Mouse (Mus musculus): Measurements from ENCODE around the gene Prtg.

DNA sequence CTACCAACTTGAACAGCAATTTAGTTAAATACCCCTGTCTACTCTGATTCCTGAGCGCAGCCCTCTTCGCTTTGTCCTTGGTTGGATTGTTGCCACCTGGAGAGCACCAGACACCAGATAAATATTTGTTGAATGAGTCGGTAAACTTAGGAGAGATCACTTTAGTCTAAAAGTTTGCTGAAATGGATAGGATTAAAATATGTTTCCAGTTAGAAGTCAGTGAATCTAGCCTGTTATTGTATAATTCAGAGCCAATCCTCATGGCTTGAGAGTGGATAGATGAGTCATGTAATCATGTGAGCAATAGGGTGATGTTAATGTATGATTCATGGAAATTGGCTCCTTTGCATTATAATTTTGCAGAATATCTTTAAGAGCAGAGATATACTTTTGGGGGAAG lies 31.6 kb downstream of the Prtg start:
- no peak for TF ChIP-seq KAT2A (IDR thresholded peaks at IDR 0.05; ENCODE audit: insufficient replicate concordance, low read length)
- no peak for TF ChIP-seq UBTF (IDR thresholded peaks at IDR 0.05; ENCODE audit: low read depth, low read length)
- TF ChIP-seq EP300 (IDR thresholded peaks at IDR 0.05; ENCODE audit: low read length), result no peak
- no peak for TF ChIP-seq MAX (IDR thresholded peaks at IDR 0.05; ENCODE audit: low read length)
- TF ChIP-seq USF1 (IDR thresholded peaks at IDR 0.05; ENCODE audit: low read depth, low read length), result no peak
- TF ChIP-seq SIN3A (IDR thresholded peaks at IDR 0.05; ENCODE audit: low read length), result no peak
- TF ChIP-seq ZKSCAN1 (IDR thresholded peaks at IDR 0.05; ENCODE audit: borderline replicate concordance, low read depth, low read length), result no peak
- TF ChIP-seq ELF1 (IDR thresholded peaks at IDR 0.05; ENCODE audit: low read depth, low read length), result no peak
- TF ChIP-seq CHD2 (IDR thresholded peaks at IDR 0.05; ENCODE audit: low read length), result no peak
- TF ChIP-seq MYC (IDR thresholded peaks at IDR 0.05; ENCODE audit: low read depth, low read length), result no peak
- TF ChIP-seq CTCF (conservative IDR thresholded peaks at IDR 0.05 in 1 of 2, IDR thresholded peaks at IDR 0.05 in 1 of 2; ENCODE audit: low read depth in 2 of 2, low read length in 2 of 2), result no peak
- no peak for TF ChIP-seq MXI1 (IDR thresholded peaks at IDR 0.05; ENCODE audit: low read depth, low read length)

Data from CH12.LX (cell line).